Mouse (Mus musculus) intestine, embryonic 16.5 days (tissue): ENCODE data around the gene Tfip11. TPM values are rescaled to one million over a fixed set of nuclear protein-coding genes. Genes with fewer than 3 reads are reported as not detected.

Source experiments
- ATAC-seq: fragments of 200-750 bp; cut with Nextera tagmentation; 2 replicates; pipeline ENCODE4 v1.8.0; 2017; ENCODE audit warnings: moderate TSS enrichment, moderate library complexity
- H3K27ac ChIP-seq: fragments of 300-500 bp; sonication (generic); 2 replicates; pipeline ENCODE4 v1.5.1; 2014; ENCODE audit warnings: mild to moderate bottlenecking, low read length
- H3K27me3 ChIP-seq: fragments of 300-500 bp; sonication (generic); replicated peaks from 2 replicates; pipeline ENCODE4 v1.6.1; 2014; ENCODE audit warnings: low read length, control low read depth, mixed read lengths; ENCODE audit not compliant: control insufficient read depth, insufficient read depth
- H3K36me3 ChIP-seq: fragments of 300-500 bp; sonication (generic); 2 replicates; pipeline ENCODE4 v1.6.1; 2014; ENCODE audit warnings: low read length, control low read depth; ENCODE audit not compliant: control insufficient read depth, insufficient read depth
- H3K4me1 ChIP-seq: fragments of 300-500 bp; sonication (generic); 2 replicates; pipeline ENCODE4 v1.6.1; 2014; ENCODE audit warnings: low read length, control low read depth, mixed read lengths; ENCODE audit not compliant: control insufficient read depth, insufficient read depth
- H3K4me2 ChIP-seq: fragments of 300-500 bp; sonication (generic); 2 replicates; pipeline ENCODE4 v1.6.1; 2014; ENCODE audit warnings: low read depth, low read length, control low read depth
- H3K4me3 ChIP-seq: fragments of 300-500 bp; sonication (generic); 2 replicates; pipeline ENCODE4 v1.5.1; 2014; ENCODE audit warnings: mild to moderate bottlenecking, low read length
- H3K9ac ChIP-seq: fragments of 300-500 bp; sonication (generic); 2 replicates; pipeline ENCODE4 v1.6.1; 2014; ENCODE audit warnings: low read depth, low read length
- H3K9me3 ChIP-seq: fragments of 300-500 bp; sonication (generic); 2 replicates; pipeline ENCODE4 v1.6.1; 2016; ENCODE audit warnings: low read length, control low read depth; ENCODE audit not compliant: control insufficient read depth
- WGBS: fragments of 180-500 bp; shearing (Covaris S2); extraction: QIAGEN DNeasy Blood & Tissue Kit; methylation state at CpG from one replicate; pipeline ENCODE4 v1.1.7; 2014; 5-methylcytosine and 5-hydroxymethylcytosine counted together
- polyA plus RNA-seq: library from polyadenylated mRNA; unstranded; fragments of >200 nt; fragmentation: Nextera tagmentation; extraction: Ambion mirVana; gene quantifications from 2 replicates; pipeline ENCODE4 v1.2.1, GENCODE M21; 2015

Gene Tfip11
- polyA plus RNA-seq, 1 experiment from 2014 or later: 26.8 TPM

GRCm38 (mm10) chr5:112289236-112289635 is 36.9 kb upstream of the Tfip11 start:
- no peak overlapping the region for H3K9ac ChIP-seq
- H3K27ac ChIP-seq: no peak overlapping the region
- H3K4me3 ChIP-seq: no peak overlapping the region
- no peaks in the 10 kb centered on the region for H3K27me3 ChIP-seq
- ATAC-seq: no peak
- no peaks in the 10 kb centered on the region for H3K9me3 ChIP-seq
- no peak overlapping the region for H3K4me2 ChIP-seq
- WGBS: 53% methylated on average over 8 of the region's 8 CpGs
- peaks cover 33% of the 10 kb centered on the region for H3K4me1 ChIP-seq
- no peaks in the 10 kb centered on the region for H3K36me3 ChIP-seq

- H3K9me3 ChIP-seq: no peaks in the 10 kb centered on the region
- H3K27me3 ChIP-seq: no peaks in the 10 kb centered on the region
- ATAC-seq: no peak
- no peak overlapping the region for H3K4me2 ChIP-seq
- no peak overlapping the region for H3K27ac ChIP-seq
- no peak overlapping the region for H3K9ac ChIP-seq
- 85% methylated on average over 16 of the region's 16 CpGs for WGBS
- peaks cover 41% of the 10 kb centered on the region for H3K4me1 ChIP-seq
- no peaks in the 10 kb centered on the region for H3K36me3 ChIP-seq
- no peak overlapping the region for H3K4me3 ChIP-seq
Measured at GRCm38 (mm10) chr5:112289819-112290535, 36.2 kb upstream of the Tfip11 start.

- peaks cover 45% of the 10 kb centered on the region for H3K4me1 ChIP-seq
- H3K4me2 ChIP-seq: no peak overlapping the region
- WGBS: 92% methylated on average over 8 of the region's 8 CpGs
- H3K27ac ChIP-seq: no peak overlapping the region
- no peak for ATAC-seq
- H3K9me3 ChIP-seq: no peaks in the 10 kb centered on the region
- no peak overlapping the region for H3K4me3 ChIP-seq
- no peaks in the 10 kb centered on the region for H3K36me3 ChIP-seq
- H3K27me3 ChIP-seq: no peaks in the 10 kb centered on the region
- no peak overlapping the region for H3K9ac ChIP-seq
Measured at GRCm38 (mm10) chr5:112290536-112290880, 35.6 kb upstream of the Tfip11 start.

GRCm38 (mm10) chr5:112291866-112292265 is 34.3 kb upstream of the Tfip11 start:
- no peaks in the 10 kb centered on the region for H3K9me3 ChIP-seq
- no peaks in the 10 kb centered on the region for H3K36me3 ChIP-seq
- H3K9ac ChIP-seq: no peak overlapping the region
- ATAC-seq: no peak
- no peak overlapping the region for H3K27ac ChIP-seq
- no peak overlapping the region for H3K4me3 ChIP-seq
- no peak overlapping the region for H3K4me2 ChIP-seq
- 86% methylated on average over 5 of the region's 5 CpGs for WGBS
- no peaks in the 10 kb centered on the region for H3K27me3 ChIP-seq
- peaks cover 45% of the 10 kb centered on the region for H3K4me1 ChIP-seq

- no peak for ATAC-seq
- 83% methylated on average over 17 of the region's 17 CpGs for WGBS
Measured at GRCm38 (mm10) chr5:112292343-112292980, 33.7 kb upstream of the Tfip11 start.

GRCm38 (mm10) chr5:112293800-112294199 is 32.4 kb upstream of the Tfip11 start:
- H3K9me3 ChIP-seq: no peaks in the 10 kb centered on the region
- no peak overlapping the region for H3K9ac ChIP-seq
- H3K27ac ChIP-seq: no peak overlapping the region
- no peaks in the 10 kb centered on the region for H3K27me3 ChIP-seq
- 55% methylated on average over 2 of the region's 2 CpGs for WGBS
- no peak overlapping the region for H3K4me3 ChIP-seq
- no peaks in the 10 kb centered on the region for H3K36me3 ChIP-seq
- no peak for ATAC-seq
- H3K4me2 ChIP-seq: no peak overlapping the region
- H3K4me1 ChIP-seq: peaks cover 34% of the 10 kb centered on the region

More at GRCm38 (mm10) chr5:112292343-112292980, 33.7 kb upstream of the Tfip11 start:
- Histone ChIP-seq H3K4me2 (no peak overlapping the region), H3K36me3 (no peaks in the 10 kb centered on the region), H3K4me3 (no peak overlapping the region), H3K27ac (no peak overlapping the region), H3K27me3 (no peaks in the 10 kb centered on the region), H3K9ac (no peak overlapping the region), H3K9me3 (no peaks in the 10 kb centered on the region), H3K4me1 (peaks cover 44% of the 10 kb centered on the region)

GRCm38 (mm10) chr5:112294696-112295095 is 31.5 kb upstream of the Tfip11 start:
- no peaks in the 10 kb centered on the region for H3K9me3 ChIP-seq
- peak; percentile 22; the same call in 1 of the 2 replicates for ATAC-seq
- WGBS: 68% methylated on average over 4 of the region's 4 CpGs
- H3K4me1 ChIP-seq: peaks cover 37% of the 10 kb centered on the region
- no peak overlapping the region for H3K4me2 ChIP-seq
- no peaks in the 10 kb centered on the region for H3K27me3 ChIP-seq
- no peak overlapping the region for H3K4me3 ChIP-seq
- 0 out of 2 replicates have a peak overlapping the region, but pooled peaks have one; percentile 17 for H3K9ac ChIP-seq
- no peaks in the 10 kb centered on the region for H3K36me3 ChIP-seq
- 0 out of 2 replicates have a peak overlapping the region, but pooled peaks have one; percentile 12 for H3K27ac ChIP-seq

GRCm38 (mm10) chr5:112295162-112295561 is 31.0 kb upstream of the Tfip11 start:
- 49% methylated on average over 8 of the region's 8 CpGs for WGBS
- Histone ChIP-seq H3K9me3 (no peaks in the 10 kb centered on the region), H3K4me2 (no peak overlapping the region), H3K4me3 (no peak overlapping the region), H3K36me3 (no peaks in the 10 kb centered on the region), H3K27me3 (no peaks in the 10 kb centered on the region), H3K9ac (0 out of 2 replicates have a peak overlapping the region, but pooled peaks have one; percentile 7), H3K4me1 (peaks cover 37% of the 10 kb centered on the region), H3K27ac (no peak overlapping the region)
- ATAC-seq: peak; percentile 5; the same call in 1 of the 2 replicates

- no peaks in the 10 kb centered on the region for H3K9me3 ChIP-seq
- no peaks in the 10 kb centered on the region for H3K27me3 ChIP-seq
- no peak overlapping the region for H3K4me2 ChIP-seq
- H3K36me3 ChIP-seq: no peaks in the 10 kb centered on the region
- ATAC-seq: no peak
- no peak overlapping the region for H3K4me3 ChIP-seq
- 70% methylated on average over 8 of the region's 8 CpGs for WGBS
- no peak overlapping the region for H3K27ac ChIP-seq
- peaks cover 37% of the 10 kb centered on the region for H3K4me1 ChIP-seq
- H3K9ac ChIP-seq: no peak overlapping the region
Measured at GRCm38 (mm10) chr5:112295564-112295963, 30.6 kb upstream of the Tfip11 start.
